Mouse (Mus musculus) embryo, embryonic 10 days (tissue): Measurements from ENCODE around the gene Sft2d1.
"Not testable (repeated sequence)": the region's sequence is repeated elsewhere in the genome, so short reads cannot be mapped to it uniquely, and the experiment has no call there.

ENCODE experiments used
- DNase-seq: peaks from one replicate; pipeline ENCODE4 v3.0.0-alpha.2; 2015; ENCODE audit warnings: low spot score

Gene Sft2d1

DNA sequence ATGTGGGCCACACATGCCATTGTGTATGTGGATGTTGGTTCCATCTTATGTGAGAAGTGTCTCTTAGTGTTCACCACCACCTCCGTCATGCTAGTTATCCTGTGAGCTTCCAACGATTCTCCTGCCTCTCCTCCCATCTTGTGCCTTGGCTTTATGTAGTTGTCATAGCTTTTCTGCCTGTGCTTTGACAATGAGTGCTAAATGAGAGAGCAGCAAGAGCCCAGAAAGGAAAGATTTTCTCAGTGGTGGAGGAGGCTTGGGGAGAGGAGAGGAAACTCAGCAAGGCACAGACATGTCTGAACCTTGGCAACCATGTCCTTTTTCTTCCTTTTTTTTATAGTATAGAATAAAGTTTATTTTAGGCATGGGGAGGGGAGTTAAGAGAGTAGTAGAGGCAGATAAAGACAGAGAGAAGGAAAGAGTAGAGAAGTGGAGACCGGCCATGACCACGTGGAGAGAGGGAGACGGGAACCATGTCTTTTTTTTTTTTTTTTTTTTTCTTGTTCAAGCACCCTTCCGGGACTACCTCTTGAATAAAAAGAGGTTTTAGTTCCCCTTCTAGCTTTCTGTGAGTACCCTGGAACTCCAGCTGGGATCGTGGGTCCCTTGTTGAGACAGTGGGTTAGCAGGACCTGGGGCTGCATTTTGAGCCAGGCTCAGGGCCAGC lies 8.0 kb upstream of the Sft2d1 start:
- no peak for DNase-seq

DNA sequence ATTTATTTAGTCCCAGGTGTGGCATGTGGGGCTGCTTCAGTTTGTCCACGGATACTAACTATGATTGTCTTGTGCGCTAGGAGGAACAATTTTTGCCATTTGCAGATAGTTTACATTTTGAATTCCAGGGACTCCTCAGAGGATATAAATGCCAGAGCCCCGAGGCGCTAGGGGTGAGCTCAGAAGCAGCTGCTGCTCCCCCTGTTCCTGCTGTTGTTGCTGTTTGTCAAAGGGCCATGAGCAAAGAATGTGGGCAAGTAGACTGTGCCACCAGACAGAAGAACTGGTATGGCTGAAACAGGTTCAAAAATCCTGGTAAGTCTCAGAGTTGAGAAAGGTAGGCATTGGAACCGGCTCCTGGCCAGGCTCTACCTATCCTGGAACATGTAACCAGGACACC lies 7.2 kb upstream of the Sft2d1 start:
- DNase-seq = no peak

DNA sequence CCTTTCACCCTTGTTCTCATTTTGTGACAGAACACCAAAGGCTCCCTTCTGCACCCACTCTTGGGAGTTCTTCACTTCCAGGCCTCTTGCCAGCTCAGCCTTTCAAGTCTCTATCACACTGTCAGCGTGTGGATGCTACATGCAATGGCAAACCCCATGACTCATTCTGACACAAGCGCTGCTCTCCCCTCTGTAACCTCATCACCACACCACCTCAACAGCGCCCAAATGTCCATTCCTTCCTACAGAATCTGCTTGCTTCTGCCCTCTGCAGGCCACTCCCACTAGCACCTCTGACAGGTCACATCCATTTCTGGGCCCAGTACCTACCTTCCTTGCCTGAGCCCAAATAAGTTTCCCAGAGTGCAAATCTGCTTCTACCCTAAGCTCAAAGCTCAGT lies 5.1 kb upstream of the Sft2d1 start:
- peak; percentile 18 for DNase-seq

DNA sequence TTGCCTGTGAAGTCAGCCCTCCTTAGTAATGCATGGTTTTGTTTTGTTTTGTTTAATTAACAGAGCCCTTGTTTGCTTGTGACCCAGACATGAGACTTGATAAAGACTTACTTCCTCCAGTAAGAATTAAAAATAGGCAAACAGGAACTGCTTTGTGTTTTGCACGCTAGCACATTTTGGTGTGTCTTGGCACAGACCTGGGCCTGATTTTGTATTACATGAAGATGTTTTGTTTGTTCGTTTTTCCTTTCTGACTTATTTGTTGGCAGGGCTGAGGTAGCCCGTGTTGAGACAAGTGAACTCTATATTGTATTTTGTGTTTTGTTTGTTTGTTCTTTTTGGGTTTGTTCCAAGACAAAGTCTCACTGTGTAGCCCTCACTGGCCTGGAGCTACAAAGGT lies 849 bp downstream of the Sft2d1 start:
- no peak for DNase-seq

DNA sequence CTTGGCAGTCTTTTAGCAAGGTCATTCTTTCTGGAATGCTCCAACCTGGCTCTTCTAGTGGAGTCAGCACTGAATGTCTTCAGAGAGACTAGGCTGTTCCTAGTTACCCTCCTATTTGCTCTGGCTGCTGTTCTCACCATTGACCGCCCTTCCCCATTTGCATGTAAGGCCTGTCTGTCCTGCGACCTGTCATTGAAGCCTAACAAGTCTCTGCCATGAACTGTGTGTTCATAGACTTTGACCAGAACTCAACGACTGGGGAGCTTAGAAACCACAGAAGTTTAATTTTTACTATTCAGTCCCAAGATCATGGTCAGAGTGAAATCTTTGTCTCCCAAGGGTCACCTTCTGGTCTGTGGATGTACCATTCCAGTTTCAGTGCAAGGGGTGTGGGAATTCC lies 3.1 kb downstream of the Sft2d1 start:
- DNase-seq = no peak

DNA sequence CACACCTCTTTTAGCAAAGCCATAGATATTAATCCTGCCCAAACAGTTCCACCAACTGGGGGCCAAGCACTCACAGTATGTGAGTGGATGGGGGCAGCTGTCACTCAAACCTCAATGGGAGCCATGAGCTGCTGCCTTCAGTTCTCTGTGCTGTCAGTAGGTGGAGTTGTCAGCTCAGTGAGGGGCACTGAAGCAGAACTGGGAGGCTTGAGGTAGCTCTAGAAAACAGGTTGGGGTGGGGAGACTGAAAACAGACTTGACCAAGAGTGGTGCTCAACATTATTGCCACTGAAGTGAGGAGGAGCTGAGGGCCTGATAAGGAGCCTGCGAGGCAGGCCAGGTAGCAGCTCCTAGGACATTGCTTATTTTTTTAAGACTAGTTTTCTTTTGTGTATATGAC lies 5.3 kb downstream of the Sft2d1 start:
- DNase-seq = no peak

DNA sequence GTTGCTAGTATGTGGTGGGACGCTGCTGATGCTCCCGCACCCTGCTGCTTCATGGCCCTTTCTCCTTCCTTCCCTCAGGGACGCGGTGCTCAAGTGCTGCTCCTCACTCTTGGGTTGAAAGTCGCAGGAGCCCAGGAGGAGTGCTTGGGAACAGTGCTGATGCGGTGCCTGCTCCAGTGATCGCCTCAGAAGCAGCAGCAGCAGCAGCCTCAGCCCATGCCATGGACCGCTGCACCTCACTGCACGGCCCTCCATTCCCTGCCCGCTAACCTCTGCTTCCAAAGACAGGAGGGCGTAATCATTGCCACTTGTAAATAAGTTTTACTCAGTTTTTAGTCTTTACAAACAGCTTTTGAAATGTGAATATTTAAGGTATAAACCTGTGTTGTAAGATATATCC lies 16.0 kb downstream of the Sft2d1 start:
- not testable (repeated sequence) for DNase-seq

DNA sequence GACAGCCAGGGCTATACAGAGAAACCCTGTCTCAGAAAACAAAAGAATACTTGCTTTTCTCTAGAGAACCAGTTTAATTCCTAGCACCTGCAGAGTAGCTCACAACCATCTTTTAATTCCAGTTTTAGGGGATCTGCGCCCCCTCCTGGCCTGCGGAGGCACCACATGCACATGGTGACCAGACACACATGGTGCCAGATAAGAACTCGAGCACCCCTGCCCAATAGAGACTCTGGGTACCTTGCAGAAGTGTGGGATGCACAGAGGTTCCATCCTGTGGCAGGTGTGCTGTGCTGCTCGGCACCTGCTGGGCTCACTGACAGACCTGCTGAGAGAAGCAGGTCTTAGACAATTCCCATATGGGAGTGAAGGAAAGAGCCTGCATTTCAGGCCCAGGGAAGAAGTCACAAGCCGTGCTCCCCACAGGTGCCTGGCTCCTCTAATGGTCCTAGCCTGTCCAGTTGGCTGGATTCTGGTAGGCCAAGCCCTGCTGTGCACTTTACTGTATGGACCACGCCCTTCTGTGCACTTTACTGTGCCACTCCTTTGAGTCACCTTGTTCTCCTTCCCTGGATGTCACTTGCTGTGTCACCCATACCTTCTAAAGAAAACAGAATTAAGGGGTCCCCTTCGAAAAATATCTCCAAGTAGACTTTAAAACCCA lies 17.7 kb downstream of the Sft2d1 start:
- peak; percentile 53 for DNase-seq

DNA sequence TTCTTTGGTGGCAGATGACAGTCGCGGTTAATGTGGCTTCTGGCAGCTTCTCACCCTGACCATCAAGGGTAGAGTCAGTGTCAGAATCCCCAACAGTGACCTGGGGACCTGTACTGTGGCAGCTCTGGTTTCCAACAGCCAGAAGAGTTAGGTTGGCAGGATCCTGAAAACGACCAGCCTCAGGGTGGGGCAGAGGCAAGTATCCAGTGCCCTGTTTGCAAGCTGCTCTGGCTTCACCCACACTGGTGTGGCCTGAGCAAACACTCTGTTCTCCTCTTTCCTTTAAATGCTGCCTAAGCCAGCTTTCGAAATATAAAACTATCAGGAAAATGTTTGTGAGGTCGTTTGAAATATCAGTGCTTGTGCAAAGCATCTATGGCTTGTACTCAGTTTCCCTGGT lies 19.7 kb downstream of the Sft2d1 start:
- no peak for DNase-seq

DNA sequence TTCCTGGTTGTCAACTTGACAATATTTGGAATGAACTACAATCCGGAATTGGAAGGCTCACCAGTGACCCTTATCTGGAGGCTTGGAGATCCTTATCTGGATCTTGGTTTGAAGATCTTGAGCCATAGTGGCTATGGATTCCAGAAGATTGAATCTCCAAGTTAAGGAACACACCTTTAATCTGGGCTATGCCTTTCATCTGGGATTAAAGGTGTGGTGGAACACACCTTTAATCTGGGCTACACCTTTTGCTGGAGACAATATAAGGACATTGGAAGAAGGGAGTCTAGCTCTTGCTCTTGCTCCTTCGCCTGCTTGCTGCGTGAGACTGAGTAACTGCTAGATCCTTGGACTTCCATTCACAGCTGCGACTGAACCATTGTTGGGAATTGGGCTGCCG lies 26.3 kb downstream of the Sft2d1 start, which contains the start of gene Prr18:
Gene Prr18, plus strand, starts transcription at position 301 of the 400 bp plus-strand sequence.
- DNase-seq = not testable (repeated sequence)

DNA sequence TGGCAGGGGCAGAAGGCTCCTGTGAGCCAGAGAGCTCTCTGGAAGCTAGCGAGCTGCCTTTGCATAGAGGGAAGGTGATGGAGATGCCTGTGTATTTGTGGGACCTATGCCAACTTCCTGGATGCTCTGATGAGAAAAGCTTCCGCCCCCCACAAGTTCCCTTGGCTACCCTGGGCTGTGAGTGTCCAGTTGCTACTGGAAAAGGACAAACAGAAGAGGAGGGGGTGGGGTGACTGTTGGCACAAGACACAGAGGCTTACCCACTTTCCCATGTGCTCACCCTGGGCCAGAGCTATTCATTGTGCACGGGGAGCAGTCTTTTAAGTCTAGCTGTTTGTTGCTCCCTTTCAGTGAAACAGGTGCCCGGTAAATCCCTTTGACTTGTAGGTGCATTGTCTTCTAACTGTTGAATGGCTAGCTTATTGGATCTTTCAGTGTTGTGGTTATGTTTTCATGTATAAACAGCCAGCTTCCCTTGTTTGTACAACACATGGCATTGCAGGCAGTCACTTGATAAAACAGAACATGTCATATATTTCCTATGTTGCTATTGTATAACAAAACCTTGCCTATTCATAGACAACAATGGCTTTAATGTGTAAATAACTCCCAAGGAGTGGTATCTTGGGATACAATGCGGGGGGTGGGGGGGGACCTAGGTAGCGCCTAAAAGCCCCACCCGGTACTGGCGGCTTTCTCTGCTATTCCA lies 28.9 kb downstream of the Sft2d1 start:
- DNase-seq = no peak

DNA sequence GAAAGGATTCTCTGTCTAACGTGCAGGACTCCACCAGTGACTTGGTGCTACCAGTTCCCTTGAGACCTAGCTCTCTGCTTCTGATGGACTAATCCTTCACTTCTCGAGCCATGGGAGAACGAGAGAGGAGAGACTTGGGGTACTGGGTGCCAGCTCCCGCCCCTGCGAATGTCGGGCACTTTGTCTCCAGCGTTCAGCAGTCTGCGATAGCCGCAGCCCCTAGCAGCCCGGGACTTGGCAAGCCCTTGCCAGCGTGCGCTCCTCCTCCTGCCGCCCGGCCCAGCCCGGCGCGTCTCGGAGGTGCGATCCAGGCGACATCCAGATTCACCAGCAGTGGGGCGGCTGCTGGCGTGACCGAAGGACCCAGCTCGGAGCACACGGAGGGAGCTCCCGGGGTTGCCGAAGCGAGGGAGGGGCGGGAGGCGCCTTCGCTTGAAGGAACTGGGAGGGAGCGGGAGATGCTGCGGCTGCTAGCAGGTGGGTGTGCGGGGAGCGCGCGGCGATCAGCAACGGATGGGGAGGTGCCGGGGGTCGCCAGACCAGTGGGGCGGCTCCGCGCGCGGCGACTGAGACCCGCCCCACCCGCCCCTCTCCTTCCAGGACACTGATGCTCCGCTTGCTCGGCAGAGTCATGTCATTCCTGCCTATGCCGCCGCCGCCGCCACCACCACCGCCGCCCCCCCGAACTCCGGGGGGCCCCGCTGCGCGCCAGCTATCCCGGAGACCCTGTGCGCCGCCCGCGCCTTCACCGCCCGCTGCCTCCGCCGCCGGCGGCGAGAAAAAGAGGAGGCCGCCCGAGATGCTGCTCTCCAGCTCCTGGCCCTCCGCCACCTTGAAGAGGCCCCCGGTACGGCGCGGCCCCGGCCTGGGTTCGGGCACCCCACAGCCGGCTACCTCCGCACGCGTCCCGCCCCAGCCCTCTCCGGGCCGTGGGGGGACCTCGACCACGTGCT lies 29.8 kb downstream of the Sft2d1 start:
- peak; percentile 39 for DNase-seq

DNA sequence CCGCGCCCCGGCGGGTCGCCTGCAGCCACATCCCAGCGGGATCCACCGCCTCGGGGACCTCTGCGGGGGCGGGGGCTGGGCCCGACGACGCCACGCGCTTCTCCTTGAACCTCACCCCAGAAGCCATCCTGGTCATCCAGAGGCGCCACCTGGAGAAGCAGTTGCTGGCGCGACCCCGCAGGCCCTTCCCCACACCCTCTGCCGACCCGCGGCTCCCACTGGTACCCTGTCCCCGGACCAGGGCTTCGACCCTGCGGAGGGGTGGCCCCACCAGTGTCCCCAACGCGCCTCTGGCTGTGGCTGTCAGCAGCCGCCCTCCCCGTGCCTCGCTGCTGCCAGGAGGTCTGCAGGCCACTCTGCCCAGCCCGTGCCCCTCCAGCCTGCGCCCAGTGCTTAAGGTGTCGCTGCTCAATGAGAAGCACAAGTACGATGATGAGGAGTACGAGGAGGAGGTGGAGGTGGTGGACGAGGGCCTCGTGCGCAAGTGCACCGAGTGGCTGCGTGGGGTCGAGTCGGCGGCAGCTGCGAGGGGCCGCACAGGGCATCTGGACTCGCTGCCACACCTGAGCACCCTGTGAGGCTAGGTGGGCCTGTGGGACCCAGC lies 30.6 kb downstream of the Sft2d1 start:
- DNase-seq = no peak

DNA sequence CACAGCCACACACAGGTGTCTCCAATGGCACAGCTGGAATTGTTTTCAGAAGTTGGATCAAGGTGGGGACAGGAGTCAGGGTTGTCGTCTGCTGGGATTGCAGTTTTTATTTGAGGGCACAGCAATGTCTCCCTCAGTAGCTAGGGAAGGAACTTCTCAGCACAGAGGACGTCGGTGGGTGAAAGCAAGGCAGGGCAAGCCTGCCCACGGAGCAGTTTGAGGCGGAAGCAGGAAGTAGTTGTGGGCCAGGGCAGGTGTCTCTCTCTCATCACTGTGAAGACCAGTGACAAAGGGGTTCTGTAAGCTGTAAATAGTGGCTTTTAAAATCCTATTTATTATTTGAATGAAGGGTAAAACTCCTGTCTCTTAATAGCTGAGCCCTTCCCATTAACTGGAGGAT lies 31.8 kb downstream of the Sft2d1 start:
- DNase-seq = no peak

DNA sequence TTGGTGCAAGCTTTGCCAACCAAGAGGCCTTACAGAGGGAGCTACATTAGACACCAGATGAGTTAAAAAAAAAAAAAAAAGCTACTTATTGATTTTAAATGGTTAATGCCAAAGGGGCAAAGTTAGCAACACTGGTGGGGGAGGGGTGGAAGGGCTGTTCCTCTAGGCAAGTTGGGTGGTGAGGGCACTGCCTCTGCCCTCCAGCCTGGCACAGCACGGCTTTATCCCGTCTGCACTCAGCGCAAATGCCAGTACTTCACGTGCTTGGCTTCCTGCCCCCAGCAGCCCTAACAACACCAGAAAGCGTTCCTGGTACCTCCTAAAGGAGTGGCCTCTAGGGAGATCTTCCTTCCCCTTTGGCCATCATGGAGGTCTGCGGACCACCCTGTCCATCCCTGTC lies 32.5 kb downstream of the Sft2d1 start:
- DNase-seq = no peak

DNA sequence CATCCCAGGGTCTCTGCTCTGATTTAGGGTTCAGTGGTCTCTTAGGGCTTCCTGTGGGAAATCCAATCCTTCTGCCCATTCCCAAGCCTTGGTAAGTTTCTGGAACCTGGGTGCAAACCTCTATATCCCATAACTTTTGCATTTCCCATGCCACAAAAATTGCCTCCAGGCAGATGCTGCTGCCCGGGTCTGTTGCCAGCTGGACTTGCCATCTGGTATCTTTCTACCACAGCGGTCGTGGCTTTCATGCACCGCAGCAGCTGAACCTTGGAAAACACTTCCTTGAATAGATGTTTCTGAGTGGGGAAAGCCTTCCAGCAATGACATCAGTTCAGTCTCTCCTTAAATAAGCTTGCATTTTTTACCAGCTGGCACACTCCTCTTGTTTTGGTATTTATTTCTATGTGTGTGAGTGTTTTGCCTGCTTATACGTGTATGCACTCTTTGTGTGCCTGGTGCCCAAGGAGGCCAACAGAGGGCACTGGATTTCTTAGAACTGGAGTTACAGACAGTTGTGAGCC lies 36.9 kb downstream of the Sft2d1 start:
- DNase-seq = no peak

DNA sequence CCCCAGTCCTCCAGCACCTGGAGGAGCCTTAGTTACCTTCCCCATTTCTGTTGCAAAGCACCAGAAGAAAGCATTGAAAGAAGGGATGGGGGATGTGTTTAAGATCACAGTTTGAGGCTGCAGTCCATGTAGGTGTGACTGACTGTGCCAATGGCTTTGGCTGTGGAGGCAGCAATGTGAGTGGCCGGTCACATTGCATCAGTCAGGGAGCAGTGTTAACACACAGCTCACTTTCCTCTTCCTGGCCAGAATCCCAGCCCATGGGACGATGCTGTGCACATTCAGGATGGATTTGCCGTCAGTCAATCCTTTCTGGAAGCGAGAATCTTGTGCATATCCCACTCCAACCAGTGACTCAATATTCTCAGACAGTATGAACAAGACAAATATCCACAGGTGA lies 38.0 kb downstream of the Sft2d1 start:
- no peak for DNase-seq

DNA sequence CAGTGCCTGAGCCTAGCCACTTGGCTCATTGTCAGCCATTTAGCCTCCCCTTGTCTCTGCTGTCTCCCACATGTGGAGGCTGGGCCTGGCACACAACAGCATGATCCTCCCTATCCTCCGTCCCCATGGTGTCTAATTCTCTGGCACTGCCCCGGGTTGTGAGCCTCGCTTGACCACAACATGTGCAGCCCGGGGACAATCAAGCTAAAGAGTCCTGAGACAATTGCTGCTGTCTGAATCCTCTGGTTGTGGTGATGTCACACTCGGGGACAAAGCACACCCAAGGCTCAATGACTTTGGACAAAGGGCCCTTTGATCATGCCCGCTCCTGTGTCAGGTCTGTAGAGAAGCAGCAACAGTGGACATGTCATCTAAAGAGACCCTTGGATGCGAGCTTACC lies 40.2 kb downstream of the Sft2d1 start:
- DNase-seq = peak; percentile 24

DNA sequence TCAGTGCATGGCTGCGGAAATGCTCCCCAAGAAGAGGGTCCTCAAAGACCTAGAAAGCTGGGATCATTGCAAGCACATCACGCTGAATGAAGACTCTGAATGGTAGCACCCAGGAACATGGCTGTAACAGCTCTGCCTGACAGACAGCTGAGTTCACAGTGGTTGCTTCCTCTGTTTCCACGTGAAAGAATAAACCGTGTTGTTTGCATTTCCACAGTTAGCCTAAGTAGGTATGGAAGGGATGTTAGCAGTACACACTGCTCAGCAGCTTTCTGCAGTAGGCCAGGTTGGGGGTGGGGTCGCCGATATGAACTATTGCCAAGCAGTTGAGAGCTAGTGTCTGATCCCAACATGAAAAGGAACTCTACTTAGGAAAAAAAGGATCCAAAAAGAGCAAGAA lies 44.8 kb downstream of the Sft2d1 start, which contains the start of gene T2:
Gene T2, plus strand, starts transcription at position 301 of the 400 bp plus-strand sequence.
- DNase-seq = no peak

DNA sequence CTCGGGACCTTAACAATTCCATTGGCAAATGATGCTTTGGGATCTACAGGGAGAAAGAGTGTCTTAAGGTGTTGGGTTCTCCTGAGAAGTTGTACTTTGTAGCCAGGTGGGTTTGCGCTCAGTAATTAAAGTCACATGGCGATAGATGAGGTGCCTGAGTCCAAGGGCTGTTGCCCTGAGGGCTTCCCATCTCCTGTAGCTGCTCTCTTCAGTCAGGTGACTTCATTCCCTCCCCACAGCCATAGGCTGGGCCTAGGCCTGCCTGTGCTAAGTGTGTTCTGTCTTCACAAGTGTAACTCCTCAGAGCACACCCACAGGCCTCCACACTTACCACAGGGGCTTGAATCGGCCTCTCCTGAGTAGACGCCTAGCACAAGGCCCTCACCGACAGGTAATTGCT lies 46.6 kb downstream of the Sft2d1 start:
- no peak for DNase-seq

DNA sequence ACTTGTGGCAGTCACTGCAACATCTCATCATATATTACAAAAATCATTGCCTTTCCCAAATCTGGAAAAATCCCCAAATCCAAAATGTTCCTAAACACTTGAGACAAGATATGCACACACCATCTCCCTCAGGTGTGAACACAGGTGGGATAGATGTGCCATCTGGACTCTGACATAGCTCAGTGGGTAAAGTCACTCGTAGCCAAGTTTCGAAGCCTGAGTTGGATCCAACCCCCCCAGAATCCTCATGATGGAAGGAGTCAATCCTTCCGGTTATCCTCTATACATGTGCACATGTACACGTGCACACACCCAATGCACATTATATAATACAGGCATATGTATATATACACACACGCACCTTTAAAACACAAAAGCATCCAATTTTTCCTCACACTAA lies 50.0 kb downstream of the Sft2d1 start:
- no peak for DNase-seq
